Mouse (Mus musculus) megakaryocyte, embryonic 14.5 days (primary cell): ENCODE measurements around the gene Cep85l.

ENCODE experiments used
- FLI1 ChIP-seq: IDR thresholded peaks from 2 replicates; pipeline ENCODE4 v1.6.1; 2012; ENCODE audit warnings: low read length, inconsistent platforms, mixed read lengths
- GATA1 ChIP-seq: IDR thresholded peaks from 3 replicates; pipeline ENCODE4 v1.6.1; 2012; ENCODE audit warnings: mixed read lengths, low read length, inconsistent platforms, borderline replicate concordance

GRCm38 (mm10) chr10:53406845-53407244 lies 27.1 kb upstream of the Cep85l start:
- TF ChIP-seq FLI1 (no peak), GATA1 (no peak)
